Mouse (Mus musculus): ENCODE measurements around the gene Pgrmc1. TPM values are rescaled to one million over a fixed set of nuclear protein-coding genes. Genes with fewer than 3 reads are reported as not detected.

Gene Pgrmc1
- 66.8 and 165 TPM in 2 replicates for polyA plus RNA-seq (2012; rRNA removed; ENCODE audit: low replicate concordance)

GRCm38 (mm10) chrX:36597707-36598389 lies at the start of gene Pgrmc1:
Pgrmc1 (plus strand) TSS chrX:36598206.

GRCm38 (mm10) chrX:36644657-36645551 lies 46.9 kb downstream of the Pgrmc1 start, which contains the start of gene Akap17b:
Akap17b (minus strand) TSS chrX:36645395.

Other genes starting within 250 kb of the Pgrmc1 start
- not detected in 2 replicates for gene Gm6268, start 196.9 kb upstream of the Pgrmc1 start, polyA plus RNA-seq (2012; rRNA removed; ENCODE audit: low replicate concordance)
- gene Gm14569, start 106.4 kb upstream of the Pgrmc1 start, polyA plus RNA-seq (2012; rRNA removed; ENCODE audit: low replicate concordance), result not detected in 2 replicates
- 0.43 and 0.69 TPM in 2 replicates for gene Akap17b, start 47.2 kb downstream of the Pgrmc1 start, polyA plus RNA-seq (2012; rRNA removed; ENCODE audit: low replicate concordance)
- 1.7 and 2.3 TPM in 2 replicates for gene Slc25a43, start 145.5 kb downstream of the Pgrmc1 start, polyA plus RNA-seq (2012; rRNA removed; ENCODE audit: low replicate concordance)
- 466 and 632 TPM in 2 replicates for gene Slc25a5, start 197.4 kb downstream of the Pgrmc1 start, polyA plus RNA-seq (2012; rRNA removed; ENCODE audit: low replicate concordance)